Mouse (Mus musculus): ENCODE measurements at regions not wholly inside any gene's neighbourhood (a gene's known extent, or its start where the extent isn't known, plus 50 kb on each side); places are given as distances from the start of the nearest gene placed in this dataset.

DNA sequence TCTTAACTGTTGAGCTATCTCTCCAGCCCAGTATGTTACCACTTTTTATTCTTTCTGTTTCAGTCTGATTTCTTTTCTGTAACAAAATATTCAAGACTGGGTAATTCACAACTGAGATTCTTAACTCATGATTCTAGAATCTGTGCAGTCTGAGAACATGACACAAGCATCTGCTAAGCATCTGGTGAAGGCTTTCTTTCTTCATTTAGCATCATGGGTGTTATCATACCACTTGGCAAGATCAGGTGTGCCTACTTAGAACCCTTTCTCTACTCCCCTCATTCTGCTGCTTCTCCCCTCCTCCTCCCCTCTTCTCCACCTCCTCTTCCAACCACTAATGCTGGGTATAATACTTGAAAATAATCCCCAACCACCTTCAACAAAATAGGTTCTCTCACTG is 62.1 kb upstream of the Pfn2 start:
- DNase-seq = no peak

DNA sequence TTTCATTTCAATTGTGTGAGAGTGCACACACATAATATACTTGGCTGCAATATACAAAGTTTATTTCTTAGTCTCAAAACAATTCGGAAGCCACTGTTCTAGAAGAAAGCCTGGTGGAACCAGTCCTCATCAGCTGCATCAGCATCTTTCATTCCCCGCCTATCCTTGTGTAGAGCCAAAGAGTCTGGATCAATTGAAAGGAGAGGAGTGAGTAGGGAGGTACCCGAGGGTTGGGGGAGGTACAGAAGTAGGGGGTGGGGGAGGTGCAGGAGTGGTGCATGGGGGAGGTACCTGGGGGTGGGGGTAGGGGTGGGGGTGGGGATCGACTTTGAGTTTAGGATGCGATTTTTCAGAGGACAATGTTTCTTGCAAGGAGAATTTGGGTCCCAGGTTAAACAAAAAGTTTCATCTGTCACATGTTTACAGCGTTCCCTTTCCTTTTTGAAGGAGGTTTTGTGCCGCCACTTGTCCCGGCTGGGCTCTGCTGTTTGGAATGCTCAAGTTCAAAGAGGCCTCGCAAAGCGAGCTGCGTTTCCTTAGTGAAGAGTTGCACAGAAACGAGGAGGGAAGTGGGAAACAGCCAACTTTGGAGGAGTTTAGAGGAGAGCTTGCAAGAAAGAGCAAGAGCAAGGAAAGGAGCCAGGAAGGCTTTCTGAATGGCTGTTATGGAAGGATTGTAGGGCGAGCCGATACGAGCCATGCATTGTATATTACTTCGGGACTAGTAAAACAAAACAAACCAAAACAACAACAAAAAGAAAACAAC is 64.1 kb upstream of the Pfn2 start:
- DNase-seq = peak; percentile 13

GRCm38 (mm10) chr3:57912650-57913343 is 64.9 kb upstream of the Pfn2 start:
- no peak for DNase-seq

GRCm38 (mm10) chr3:57914687-57915086 is 66.8 kb upstream of the Pfn2 start:
- DNase-seq = no peak

GRCm38 (mm10) chr3:57918913-57919312 is 71.0 kb upstream of the Pfn2 start:
- DNase-seq = no peak

GRCm38 (mm10) chr3:57919390-57920089 is 71.7 kb upstream of the Pfn2 start:
- DNase-seq = no peak

DNA sequence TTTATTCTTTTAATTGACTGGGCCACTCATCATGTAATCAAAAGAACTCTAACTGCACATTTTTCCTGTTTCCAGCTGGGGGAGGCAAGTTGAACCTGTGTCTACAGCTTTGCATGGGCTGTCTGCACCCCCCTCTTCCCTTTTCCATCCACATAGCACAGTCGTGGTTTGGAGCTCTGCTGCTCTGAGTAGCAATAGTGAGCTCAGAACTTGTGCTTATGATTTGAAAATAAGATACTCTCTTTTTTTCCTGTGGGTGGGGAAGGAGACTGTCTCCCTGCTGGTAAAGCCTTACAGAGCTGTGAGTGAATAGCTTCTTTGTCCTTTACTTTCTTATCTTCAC is 72.2 kb upstream of the Pfn2 start:
- no peak for DNase-seq

DNA sequence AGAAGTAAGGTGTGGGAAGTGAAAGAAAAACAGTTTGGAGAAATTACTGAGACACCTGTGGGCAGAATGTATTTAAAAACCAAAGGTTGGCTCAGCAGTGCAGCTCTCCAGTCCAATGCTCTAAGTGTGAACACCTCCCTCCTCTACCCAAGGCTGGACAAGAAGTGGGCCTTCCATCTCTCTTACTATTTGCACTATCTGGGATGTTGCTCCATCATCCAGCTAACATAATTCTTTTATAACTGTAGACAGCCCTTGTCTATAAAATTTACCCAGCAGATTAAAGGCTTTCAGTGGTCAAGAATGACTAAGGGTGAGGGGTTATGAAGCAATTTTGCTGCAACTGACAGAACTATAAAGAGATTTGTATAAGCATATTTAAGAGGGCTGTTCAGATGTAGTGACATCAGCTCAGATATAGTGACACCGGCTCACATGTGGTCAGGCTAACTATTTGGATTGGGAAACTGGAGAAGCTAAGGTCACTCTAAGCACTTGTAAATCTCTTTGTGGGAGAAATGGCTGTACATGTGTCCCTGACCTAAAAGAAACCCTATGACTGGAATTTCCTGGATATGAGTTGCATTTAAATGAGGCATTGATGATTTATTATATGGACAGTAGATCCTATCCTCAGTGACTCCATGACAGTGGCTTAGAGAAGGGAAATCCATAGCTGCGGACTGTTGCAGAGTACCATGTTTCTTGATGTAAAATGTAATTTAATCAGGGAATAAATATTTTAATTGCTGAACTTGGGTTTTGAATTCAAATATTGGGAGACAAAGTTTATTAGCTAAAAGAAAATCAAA is 73.4 kb upstream of the Pfn2 start:
- no peak for DNase-seq

DNA sequence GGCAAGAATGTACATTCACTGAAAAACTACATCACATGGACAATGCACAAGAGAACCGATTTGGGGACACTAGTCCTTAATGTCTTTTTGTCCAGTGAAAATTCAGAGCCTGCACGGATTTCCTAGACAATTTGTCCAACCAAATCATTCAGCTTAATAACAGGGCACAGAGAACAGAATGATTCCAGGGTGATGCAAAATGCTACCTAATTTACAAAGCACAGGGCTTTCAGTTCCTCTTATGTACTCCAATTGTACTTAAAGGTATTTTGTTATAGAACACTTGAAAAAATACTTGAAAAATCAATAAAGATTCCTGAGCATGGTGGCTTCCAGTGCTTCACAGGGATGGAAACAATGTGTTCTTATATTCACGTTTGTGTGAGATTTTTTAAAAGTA is 75.2 kb upstream of the Pfn2 start:
- no peak for DNase-seq

DNA sequence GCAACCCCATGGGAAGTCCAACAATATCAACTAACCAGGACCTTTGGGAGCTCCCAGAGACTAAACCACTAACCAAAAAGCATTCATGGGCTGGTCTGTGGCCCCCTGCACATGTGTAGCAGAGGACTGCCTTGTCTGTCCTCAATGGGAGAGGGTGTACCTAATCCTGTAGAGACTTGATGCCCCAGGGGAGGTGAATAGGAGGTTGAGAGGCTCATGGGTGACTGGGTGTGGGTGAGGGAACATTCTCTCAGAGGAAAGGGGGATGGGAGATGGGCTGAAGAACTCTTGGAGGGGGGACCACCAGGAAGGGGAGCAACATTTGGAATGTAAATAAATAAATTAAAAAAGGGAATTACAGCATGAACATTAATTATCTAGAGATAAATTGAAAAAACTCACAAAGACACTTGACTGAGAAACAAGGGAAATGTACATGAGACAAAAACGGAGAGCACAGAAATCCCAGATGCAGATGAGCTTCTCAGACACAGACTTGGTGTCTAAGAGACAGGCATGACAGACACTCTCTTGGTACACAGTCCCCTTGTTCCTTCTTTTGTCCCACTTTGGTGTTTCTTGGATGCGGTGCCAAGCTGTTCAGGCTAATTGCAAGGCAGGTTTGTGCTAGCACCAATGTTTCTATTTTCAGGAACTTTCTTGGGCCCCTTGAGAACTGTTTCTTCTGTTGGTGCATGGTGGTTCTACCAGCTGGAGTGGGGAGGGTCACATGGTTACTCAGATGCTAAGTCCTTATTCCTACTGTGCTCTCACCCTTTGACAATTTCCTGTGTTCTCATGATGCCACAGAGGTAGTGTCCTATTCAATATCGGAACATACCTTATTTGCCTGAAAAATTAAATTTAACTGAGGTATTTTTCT is 85.0 kb upstream of the Pfn2 start:
- no peak for DNase-seq

GRCm38 (mm10) chr3:57935042-57935610 is 87.2 kb upstream of the Pfn2 start:
- DNase-seq = no peak

GRCm38 (mm10) chr3:57940504-57941381 is 92.9 kb upstream of the Pfn2 start:
- DNase-seq = no peak

GRCm38 (mm10) chr3:57944698-57945097 is 96.8 kb upstream of the Pfn2 start:
- DNase-seq = no peak

DNA sequence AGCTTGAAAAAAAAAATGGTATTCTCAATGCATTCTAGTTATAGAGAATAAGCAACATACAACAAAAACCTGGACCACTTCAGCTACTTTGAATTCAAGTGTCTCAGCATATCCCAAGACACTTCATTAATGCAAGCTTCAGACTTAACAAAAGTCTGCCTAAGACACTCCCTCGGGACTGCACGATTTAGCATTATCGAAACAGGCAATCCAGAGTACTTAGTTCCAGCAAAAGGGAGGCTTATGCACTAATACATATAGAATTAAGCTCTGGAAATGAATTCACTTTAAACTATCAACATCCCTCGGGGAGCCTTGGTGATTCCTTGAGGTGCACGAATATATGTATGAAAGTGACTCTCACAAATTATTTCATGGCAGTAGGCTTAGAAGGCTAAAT is 97.9 kb upstream of the Pfn2 start:
- DNase-seq = no peak

DNA sequence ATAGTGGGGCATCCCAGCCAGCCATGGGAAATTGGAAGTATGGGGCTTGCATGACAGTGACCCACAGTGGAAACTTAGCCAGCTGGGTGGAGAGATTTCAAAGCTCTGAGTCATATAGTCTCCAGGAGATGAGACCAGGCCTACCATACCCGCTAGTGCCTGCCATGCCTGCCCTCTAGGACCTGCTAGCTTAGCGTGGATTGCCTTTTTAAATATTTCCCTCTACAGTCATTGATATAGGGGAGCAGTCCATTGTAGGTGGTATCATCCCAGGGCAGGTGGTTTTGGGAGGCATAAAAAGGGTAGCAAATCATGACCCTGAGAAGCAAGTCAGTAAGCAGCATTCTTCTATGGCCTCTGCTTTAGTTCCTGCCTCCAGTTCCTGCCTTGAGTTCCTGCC is 99.5 kb upstream of the Pfn2 start:
- no peak for DNase-seq

DNA sequence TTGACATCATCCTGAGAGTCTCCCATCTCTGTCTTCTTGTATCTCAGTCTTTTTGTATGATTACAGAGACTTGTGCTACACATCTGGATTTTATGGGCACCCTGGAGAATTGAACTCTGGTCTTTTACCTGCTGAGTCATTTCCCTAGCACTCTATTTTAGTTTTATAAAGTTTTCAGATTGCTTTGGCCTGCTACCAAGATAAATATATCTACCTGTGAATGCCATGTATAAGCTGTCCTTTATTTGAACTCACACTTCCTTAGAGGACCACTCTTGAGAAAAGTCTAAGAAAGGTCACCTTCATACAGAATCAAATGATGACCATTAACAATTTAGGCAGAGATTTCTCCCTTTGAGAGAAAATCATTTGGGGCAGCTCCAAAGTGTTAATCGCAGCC is 100.8 kb upstream of the Pfn2 start:
- no peak for DNase-seq

DNA sequence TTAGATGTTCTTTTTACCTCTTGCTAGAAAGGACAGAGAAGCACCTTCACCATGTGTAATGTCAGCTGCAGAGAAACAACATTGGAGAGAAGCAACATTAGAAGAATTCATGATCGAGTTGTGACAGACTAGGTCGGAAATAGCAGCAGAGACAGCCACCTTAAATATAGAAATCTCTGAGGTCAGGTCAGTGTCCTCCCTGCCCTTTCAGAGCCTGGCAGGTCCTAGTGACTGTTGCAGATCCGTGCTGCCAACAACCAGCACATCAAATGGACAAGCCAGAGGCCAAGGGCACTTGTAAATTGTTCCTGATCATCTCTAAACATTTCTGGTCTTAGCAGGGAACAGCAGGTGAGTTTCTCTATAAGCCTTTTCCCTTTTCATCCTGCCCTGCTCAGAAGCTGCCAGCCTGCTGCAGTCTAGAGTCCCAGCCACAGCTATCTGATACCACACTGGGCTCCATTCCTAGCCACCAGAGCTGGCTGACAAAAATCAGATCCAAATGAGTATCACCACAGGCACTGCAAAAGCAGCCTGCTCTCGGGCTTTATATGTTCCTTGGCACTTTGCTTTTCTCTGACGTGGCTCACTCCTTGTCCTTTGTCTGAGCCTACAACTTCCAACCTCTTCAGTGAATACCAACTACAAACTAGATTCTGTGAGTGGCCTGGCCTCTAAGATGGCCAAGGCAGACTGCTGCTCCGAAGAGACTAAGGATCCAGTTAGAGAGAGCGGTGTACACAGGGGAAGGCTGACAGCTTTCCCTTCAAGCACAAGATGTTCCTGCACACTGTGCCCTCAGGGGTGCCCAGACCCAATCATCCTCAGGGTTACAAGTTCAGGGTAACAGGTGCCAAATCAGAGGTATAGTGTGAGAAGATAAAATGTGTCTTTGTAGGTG is 102.8 kb upstream of the Pfn2 start:
- no peak for DNase-seq

- no peak for DNase-seq
These were observed 103.6 kb upstream of the Pfn2 start for GRCm38 (mm10) chr3:57951438-57951837.

- no peak for DNase-seq
These were observed 109.5 kb upstream of the Pfn2 start for GRCm38 (mm10) chr3:57957352-57957751.

DNA sequence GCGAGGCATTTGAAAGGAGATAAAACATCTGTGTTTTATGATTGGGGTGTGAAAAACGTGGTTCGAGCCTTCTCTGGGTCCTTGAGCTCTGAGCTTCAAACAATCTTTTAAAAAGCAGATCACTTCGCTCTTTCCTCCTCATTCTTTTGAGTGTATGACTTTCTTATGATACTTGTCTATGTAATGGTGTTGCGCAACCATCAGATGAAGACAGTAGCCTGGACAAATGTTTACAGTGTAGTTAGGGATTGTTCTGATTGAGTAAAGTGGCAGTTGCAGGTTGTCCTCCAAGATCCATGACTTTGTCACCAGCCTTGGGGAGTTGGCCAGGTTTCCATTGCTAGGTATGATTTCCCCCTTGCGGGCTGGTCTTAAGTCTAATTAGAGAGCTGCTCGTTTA is 116.1 kb upstream of the Pfn2 start:
- no peak for DNase-seq
